Mouse (Mus musculus) MEL (cell line): ENCODE results near the gene Slc26a11. TPM values are rescaled to one million over a fixed set of nuclear protein-coding genes. Genes with fewer than 3 reads are reported as not detected.
A peak's percentile ranks its signal among the peaks of the same experiment; 100 is the strongest.

ENCODE experiments used
- DNase-seq: peaks from one replicate; pipeline ENCODE4 v3.0.0; 2011; ENCODE audit warnings: low read depth, low spot score
- H3K27ac ChIP-seq: 2 replicates; pipeline ENCODE4 v1.5.1; 2012; ENCODE audit warnings: low read depth, mild to moderate bottlenecking, control low read depth, low read length, moderate library complexity; ENCODE audit not compliant: control insufficient read depth
- H3K27me3 ChIP-seq, 2 experiments: fragments of 150-350 bp in 1 of 2; sonication (generic) in 1 of 2; 2 replicates each; pipeline ENCODE4 v1.6.1; 2012; ENCODE audit warnings: low read length in 2 of 2, mild to moderate bottlenecking in 2 of 2, improper control_type of control experiment in 1 of 2, moderate library complexity in 1 of 2; ENCODE audit not compliant: insufficient read depth in 2 of 2, control insufficient read depth in 1 of 2
- H3K36me3 ChIP-seq, 2 experiments: 2 replicates each; pipeline ENCODE4 v1.6.1; 2012 to 2014; ENCODE audit warnings: low read length in 2 of 2, improper control_type of control experiment in 1 of 2, inconsistent platforms in 1 of 2, mild to moderate bottlenecking in 1 of 2; ENCODE audit not compliant: insufficient read depth in 2 of 2, control insufficient read depth in 1 of 2
- H3K4me1 ChIP-seq, 2 experiments: fragments of 150-350 bp in 1 of 2; sonication (generic) in 1 of 2; 2 replicates each; pipeline ENCODE4 v1.6.1; 2012; ENCODE audit warnings: low read length in 2 of 2, improper control_type of control experiment in 1 of 2, mild to moderate bottlenecking in 1 of 2; ENCODE audit not compliant: insufficient read depth in 2 of 2, control insufficient read depth in 1 of 2
- H3K4me3 ChIP-seq, 2 experiments: fragments of 150-350 bp in 1 of 2; sonication (generic) in 1 of 2; 2 replicates each; pipeline ENCODE4 v1.5.1; 2012; ENCODE audit warnings: low read depth in 2 of 2, low read length in 2 of 2, mild to moderate bottlenecking in 2 of 2, moderate library complexity in 2 of 2, control low read depth in 1 of 2, improper control_type of control experiment in 1 of 2; ENCODE audit not compliant: control insufficient read depth in 1 of 2, insufficient read depth in 1 of 2
- H3K79me2 ChIP-seq: 2 replicates; pipeline ENCODE4 v1.6.1; 2012; ENCODE audit warnings: mild to moderate bottlenecking, low read length, moderate library complexity; ENCODE audit not compliant: control insufficient read depth, poor library complexity, insufficient read depth
- H3K9ac ChIP-seq: 2 replicates; pipeline ENCODE4 v1.6.1; 2012; ENCODE audit warnings: low read depth, mild to moderate bottlenecking, control low read depth, low read length, moderate library complexity; ENCODE audit not compliant: control insufficient read depth, poor library complexity, severe bottlenecking
- H3K9me3 ChIP-seq: fragments of 150-350 bp; sonication (generic); replicated peaks from 2 replicates; pipeline ENCODE4 v1.6.1; 2012; ENCODE audit warnings: mild to moderate bottlenecking, low read length, improper control_type of control experiment, moderate library complexity; ENCODE audit not compliant: insufficient read depth
- CHD1 ChIP-seq: IDR thresholded peaks from 2 replicates; pipeline ENCODE4 v1.6.1; 2012; ENCODE audit warnings: low read depth, mild to moderate bottlenecking, inconsistent platforms, low read length, improper control_type of control experiment
- CHD2 ChIP-seq: IDR thresholded peaks from 2 replicates; pipeline ENCODE4 v1.6.1; 2011; ENCODE audit warnings: low read length, improper control_type of control experiment
- CTCF ChIP-seq, 3 experiments: IDR thresholded peaks in 2 of 3; conservative IDR thresholded peaks in 1 of 3; 2 replicates each; pipeline ENCODE4 v1.5.1; 2011 to 2012; ENCODE audit warnings: low read length in 3 of 3, low read depth in 2 of 3, mild to moderate bottlenecking in 2 of 3, improper control_type of control experiment in 1 of 3, inconsistent platforms in 1 of 3, mixed read lengths in 1 of 3, moderate library complexity in 1 of 3; ENCODE audit not compliant: control insufficient read depth in 1 of 3, insufficient read depth in 1 of 3, poor library complexity in 1 of 3, severe bottlenecking in 1 of 3
- E2F4 ChIP-seq: IDR thresholded peaks from 2 replicates; pipeline ENCODE4 v1.6.1; 2011; ENCODE audit warnings: low read depth, low read length, improper control_type of control experiment, borderline replicate concordance
- ELF1 ChIP-seq: IDR thresholded peaks from 2 replicates; pipeline ENCODE4 v1.6.1; 2014; ENCODE audit warnings: low read depth, mild to moderate bottlenecking, inconsistent platforms, low read length, improper control_type of control experiment, moderate library complexity
- EP300 ChIP-seq, 2 experiments: IDR thresholded peaks; 2 replicates each; pipeline ENCODE4 v1.6.1; 2011; ENCODE audit warnings: improper control_type of control experiment in 2 of 2, low read length in 2 of 2, low read depth in 1 of 2, mild to moderate bottlenecking in 1 of 2
- ETS1 ChIP-seq: IDR thresholded peaks from 2 replicates; pipeline ENCODE4 v1.6.1; 2012; ENCODE audit warnings: low read depth, mild to moderate bottlenecking, inconsistent platforms, low read length, improper control_type of control experiment, moderate library complexity
- GABPA ChIP-seq: IDR thresholded peaks from 2 replicates; pipeline ENCODE4 v1.6.1; 2012; ENCODE audit warnings: low read depth, mild to moderate bottlenecking, inconsistent platforms, low read length, improper control_type of control experiment, moderate library complexity
- HCFC1 ChIP-seq: IDR thresholded peaks from 2 replicates; pipeline ENCODE4 v1.6.1; 2012; ENCODE audit warnings: low read depth, mild to moderate bottlenecking, inconsistent platforms, low read length, improper control_type of control experiment, moderate library complexity
- JUND ChIP-seq: IDR thresholded peaks from 2 replicates; pipeline ENCODE4 v1.6.1; 2011; ENCODE audit warnings: low read depth, mild to moderate bottlenecking, improper control_type of control experiment, low read length
- KAT2A ChIP-seq: conservative IDR thresholded peaks from 2 replicates; pipeline ENCODE4 v1.6.1; 2012; ENCODE audit warnings: low read depth, low read length, improper control_type of control experiment, inconsistent platforms
- MAFK ChIP-seq: IDR thresholded peaks from 2 replicates; pipeline ENCODE4 v1.6.1; 2011; ENCODE audit warnings: low read depth, mild to moderate bottlenecking, low read length, improper control_type of control experiment, borderline replicate concordance
- MEF2A ChIP-seq: IDR thresholded peaks from 2 replicates; pipeline ENCODE4 v1.6.1; 2014; ENCODE audit warnings: low read depth, mild to moderate bottlenecking, inconsistent platforms, low read length, improper control_type of control experiment; ENCODE audit not compliant: poor library complexity, insufficient replicate concordance, severe bottlenecking; ENCODE audit errors: extremely low read depth
- MXI1 ChIP-seq: IDR thresholded peaks from 2 replicates; pipeline ENCODE4 v1.6.1; 2011; ENCODE audit warnings: mild to moderate bottlenecking, low read depth, low read length, improper control_type of control experiment
- MYB ChIP-seq: IDR thresholded peaks from 2 replicates; pipeline ENCODE4 v1.6.1; 2011; ENCODE audit warnings: mild to moderate bottlenecking, low read depth, low read length, improper control_type of control experiment
- MYC ChIP-seq: IDR thresholded peaks from 2 replicates; pipeline ENCODE4 v1.6.1; 2011; ENCODE audit warnings: low read depth, mild to moderate bottlenecking, low read length, improper control_type of control experiment, moderate library complexity
- NELFE ChIP-seq: IDR thresholded peaks from 2 replicates; pipeline ENCODE4 v1.6.1; 2011; ENCODE audit warnings: low read depth, low read length, improper control_type of control experiment
- NRF1 ChIP-seq: IDR thresholded peaks from 2 replicates; pipeline ENCODE4 v1.6.1; 2014; ENCODE audit warnings: low read depth, mild to moderate bottlenecking, inconsistent platforms, low read length, improper control_type of control experiment, moderate library complexity; ENCODE audit not compliant: poor library complexity, insufficient read depth, severe bottlenecking
- POLR2A ChIP-seq, 2 experiments: IDR thresholded peaks; 2 replicates each; pipeline ENCODE4 v1.6.1; 2011 to 2012; ENCODE audit warnings: low read length in 2 of 2, mild to moderate bottlenecking in 2 of 2, control low read depth in 1 of 2, improper control_type of control experiment in 1 of 2, low read depth in 1 of 2, moderate library complexity in 1 of 2; ENCODE audit not compliant: control insufficient read depth in 1 of 2, insufficient read depth in 1 of 2, poor library complexity in 1 of 2
- POLR2AphosphoS2 ChIP-seq: IDR thresholded peaks from 2 replicates; pipeline ENCODE4 v1.6.1; 2011; ENCODE audit warnings: low read length, improper control_type of control experiment
- POLR2AphosphoS5 ChIP-seq: IDR thresholded peaks from 2 replicates; pipeline ENCODE4 v1.6.1; 2012; ENCODE audit warnings: low read depth, borderline replicate concordance, mild to moderate bottlenecking, inconsistent platforms, low read length, moderate library complexity, mixed read lengths
- RAD21 ChIP-seq: IDR thresholded peaks from 2 replicates; pipeline ENCODE4 v1.6.1; 2011; ENCODE audit warnings: mild to moderate bottlenecking, low read depth, low read length, improper control_type of control experiment
- RCOR1 ChIP-seq: IDR thresholded peaks from 2 replicates; pipeline ENCODE4 v1.6.1; 2012; ENCODE audit warnings: low read depth, mild to moderate bottlenecking, inconsistent platforms, low read length, improper control_type of control experiment
- SIN3A ChIP-seq: IDR thresholded peaks from 2 replicates; pipeline ENCODE4 v1.6.1; 2012; ENCODE audit warnings: low read length, improper control_type of control experiment, inconsistent platforms
- SMC3 ChIP-seq: IDR thresholded peaks from 2 replicates; pipeline ENCODE4 v1.6.1; 2011; ENCODE audit warnings: low read depth, low read length, improper control_type of control experiment
- TAL1 ChIP-seq: IDR thresholded peaks from 2 replicates; pipeline ENCODE4 v1.6.1; 2012; ENCODE audit warnings: mild to moderate bottlenecking, inconsistent platforms, low read length, moderate library complexity, mixed read lengths
- TBP ChIP-seq: IDR thresholded peaks from 2 replicates; pipeline ENCODE4 v1.8.0; 2011; ENCODE audit warnings: low read depth, low read length, improper control_type of control experiment
- TCF12 ChIP-seq: IDR thresholded peaks from 2 replicates; pipeline ENCODE4 v1.6.1; 2014; ENCODE audit warnings: low read depth, mild to moderate bottlenecking, inconsistent platforms, low read length, improper control_type of control experiment, moderate library complexity
- UBTF ChIP-seq: IDR thresholded peaks from 2 replicates; pipeline ENCODE4 v1.6.1; 2012; ENCODE audit warnings: low read depth, mild to moderate bottlenecking, inconsistent platforms, low read length, improper control_type of control experiment, moderate library complexity, borderline replicate concordance; ENCODE audit not compliant: insufficient read depth
- USF1 ChIP-seq: IDR thresholded peaks from 2 replicates; pipeline ENCODE4 v1.6.1; 2014; ENCODE audit warnings: low read depth, mild to moderate bottlenecking, inconsistent platforms, low read length, improper control_type of control experiment, moderate library complexity
- USF2 ChIP-seq, 2 experiments: IDR thresholded peaks; 2 replicates each; pipeline ENCODE4 v1.6.1; 2011 to 2012; ENCODE audit warnings: improper control_type of control experiment in 2 of 2, low read length in 2 of 2, borderline replicate concordance in 1 of 2, inconsistent platforms in 1 of 2, low read depth in 1 of 2, mild to moderate bottlenecking in 1 of 2; ENCODE audit not compliant: insufficient read depth in 1 of 2
- ZKSCAN1 ChIP-seq: IDR thresholded peaks from 2 replicates; pipeline ENCODE4 v1.6.1; 2012; ENCODE audit warnings: low read depth, mild to moderate bottlenecking, inconsistent platforms, low read length, improper control_type of control experiment, moderate library complexity
- ZMIZ1 ChIP-seq: IDR thresholded peaks from 2 replicates; pipeline ENCODE4 v1.6.1; 2012; ENCODE audit warnings: low read depth, mild to moderate bottlenecking, inconsistent platforms, low read length, improper control_type of control experiment, moderate library complexity
- ZNF384 ChIP-seq: IDR thresholded peaks from 2 replicates; pipeline ENCODE4 v1.6.1; 2012; ENCODE audit warnings: low read depth, mild to moderate bottlenecking, inconsistent platforms, low read length, improper control_type of control experiment
- polyA plus RNA-seq, 2 experiments: library from polyadenylated mRNA; stranded (reverse) in 1 of 2; unstranded in 1 of 2; fragments of >175 nt in 1 of 2; fragments of >200 nt in 1 of 2; gene quantifications; 2 replicates each; pipeline versions ENCODE4 v1.2.1 to v1.2.4; 2012; ENCODE audit warnings: low replicate concordance in 2 of 2, low read depth in 1 of 2; ENCODE audit not compliant: insufficient read length in 2 of 2, insufficient read depth in 1 of 2, missing spikeins in 1 of 2
- total RNA-seq: library from RNA; depleted of rRNA; stranded (reverse); fragments of 300-350 nt; gene quantifications from 2 replicates; pipeline ENCODE4 v1.2.3, GENCODE M21; 2012

Gene Slc26a11
- total and polyA plus RNA-seq, 3 experiments: 0.04 TPM; not detected in 2

GRCm38 (mm10) chr11:119390271-119391231 lies 35.2 kb downstream of the Slc26a11 start:
- H3K9ac ChIP-seq: peak overlapping the region; percentile 71
- no peaks in the 10 kb centered on the region; the same call in 1 of the 2 replicates for H3K79me2 ChIP-seq
- peaks cover 0 to 5% of the 10 kb centered on the region in 2 experiments; a peak in 1 of 4 replicates for H3K36me3 ChIP-seq
- peak; percentile 74 for DNase-seq
- peak overlapping the region; percentile 80 to 84 for H3K4me3 ChIP-seq
- peaks cover 5 to 6% of the 10 kb centered on the region in 2 experiments for H3K27me3 ChIP-seq
- peak overlapping the region; percentile 33 for H3K27ac ChIP-seq
- H3K4me1 ChIP-seq: peaks cover 6 to 25% of the 10 kb centered on the region in 2 experiments
- no peaks in the 10 kb centered on the region for H3K9me3 ChIP-seq
- TF ChIP-seq SIN3A (peak; percentile 28; the same call in 1 of the 2 replicates), TCF12 (0 out of 2 replicates have a peak, but pooled peaks have one; percentile 6), POLR2AphosphoS2 (no peak), ZMIZ1 (peak; percentile 56; the same call in 1 of the 2 replicates), MEF2A (no peak), RAD21 (no peak; the same call in 1 of the 2 replicates), KAT2A (no peak), GABPA (no peak), MYB (0 out of 2 replicates have a peak, but pooled peaks have one; percentile 6), TBP (no peak), MXI1 (0 out of 2 replicates have a peak, but pooled peaks have one; percentile 2), E2F4 (no peak), MYC (no peak), SMC3 (no peak; the same call in 1 of the 2 replicates), USF1 (no peak), CHD2 (no peak), ELF1 (no peak), USF2 (IDR thresholded peaks at IDR 0.05; ENCODE audit: borderline replicate concordance in 1 of 2, insufficient read depth in 1 of 2, low read depth in 1 of 2, low read length in 2 of 2) (no peak), EP300 (IDR thresholded peaks at IDR 0.05; ENCODE audit: low read depth in 1 of 2, low read length in 2 of 2) (no peak), JUND (no peak), TAL1 (no peak), RCOR1 (no peak), UBTF (0 out of 2 replicates have a peak, but pooled peaks have one; percentile 13), NRF1 (no peak), ZNF384 (no peak), MAFK (no peak), NELFE (peak; percentile 46), CTCF (IDR thresholded peaks at IDR 0.05 in 2 of 3, conservative IDR thresholded peaks at IDR 0.05 in 1 of 3; ENCODE audit: control insufficient read depth in 1 of 3, insufficient read depth in 1 of 3, low read depth in 2 of 3, low read length in 3 of 3, poor library complexity in 1 of 3, severe bottlenecking in 1 of 3) (peak in 1 of 3 experiments; percentile 21; a peak in 1 of 6 replicates), CHD1 (no peak; the same call in 1 of the 2 replicates), POLR2AphosphoS5 (no peak), HCFC1 (no peak), ETS1 (0 out of 2 replicates have a peak, but pooled peaks have one; percentile 17), ZKSCAN1 (no peak), POLR2A (IDR thresholded peaks at IDR 0.05; ENCODE audit: control insufficient read depth in 1 of 2, insufficient read depth in 1 of 2, low read depth in 1 of 2, low read length in 2 of 2, poor library complexity in 1 of 2) (peak in 1 of 2 experiments; percentile 37; a peak in 1 of 4 replicates)
